Mouse (Mus musculus) urinary bladder, postnatal 14 days (tissue): ENCODE data around the gene Card14.
"Not testable (repeated sequence)": the region's sequence is repeated elsewhere in the genome, so short reads cannot be mapped to it uniquely, and the experiment has no call there.

ENCODE experiments used
- DNase-seq: peaks from one replicate; pipeline ENCODE4 v3.0.0; 2021; ENCODE audit warnings: low spot score

Card14 gene

DNA sequence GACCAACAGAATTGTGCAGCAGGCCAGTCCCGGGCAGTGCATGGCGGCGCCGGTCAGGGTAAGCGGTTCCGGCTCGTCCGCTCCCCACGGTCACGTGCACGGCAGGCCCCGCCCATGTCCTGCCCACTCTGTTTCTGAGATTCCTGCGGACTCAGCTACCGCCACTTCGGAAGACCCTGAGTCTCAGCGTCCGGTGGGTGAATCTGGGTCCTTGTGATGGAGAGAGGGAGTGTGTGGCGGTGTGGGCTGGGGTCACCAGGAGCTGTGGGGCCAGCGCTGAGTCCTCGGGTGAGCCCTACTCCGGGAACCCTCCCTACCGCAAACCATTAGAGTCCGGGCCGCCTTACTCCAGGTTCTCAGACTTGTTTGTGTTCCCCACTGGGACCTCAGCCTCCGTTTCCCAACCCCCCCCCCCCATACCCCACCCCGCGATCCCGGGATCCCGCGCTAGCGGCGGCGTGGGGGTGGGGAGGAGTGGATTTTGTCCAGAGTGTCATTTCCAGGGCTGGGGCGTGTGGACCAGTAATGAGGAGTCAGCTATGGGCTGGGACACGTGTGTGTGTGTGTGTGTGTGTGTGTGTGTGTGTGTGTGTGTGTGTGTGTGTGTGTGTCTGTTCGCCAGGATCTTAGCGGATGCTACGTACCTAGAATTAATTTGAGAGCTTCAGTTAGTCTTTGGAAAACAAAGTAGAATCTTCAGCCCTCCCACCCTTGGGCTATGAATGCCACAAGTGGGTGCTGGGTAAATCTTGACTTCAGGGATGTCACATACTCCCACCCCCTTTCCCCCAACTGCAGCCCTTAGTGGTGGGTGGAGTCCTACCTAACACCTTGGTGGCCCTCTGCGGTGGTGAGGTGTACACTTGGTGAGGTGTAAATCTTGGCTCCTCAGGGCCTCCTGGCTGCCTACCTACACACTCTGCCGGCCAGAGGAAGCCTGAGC lies 48.1 kb downstream of the Card14 start, which contains the start of the genes Sgsh and Slc26a11:
Gene Sgsh (minus strand): TSS at position 94 of the 943 bp plus-strand sequence.
Gene Slc26a11 (plus strand): TSS at position 115 of the 943 bp plus-strand sequence.
- DNase-seq, result peak; percentile 91

DNA sequence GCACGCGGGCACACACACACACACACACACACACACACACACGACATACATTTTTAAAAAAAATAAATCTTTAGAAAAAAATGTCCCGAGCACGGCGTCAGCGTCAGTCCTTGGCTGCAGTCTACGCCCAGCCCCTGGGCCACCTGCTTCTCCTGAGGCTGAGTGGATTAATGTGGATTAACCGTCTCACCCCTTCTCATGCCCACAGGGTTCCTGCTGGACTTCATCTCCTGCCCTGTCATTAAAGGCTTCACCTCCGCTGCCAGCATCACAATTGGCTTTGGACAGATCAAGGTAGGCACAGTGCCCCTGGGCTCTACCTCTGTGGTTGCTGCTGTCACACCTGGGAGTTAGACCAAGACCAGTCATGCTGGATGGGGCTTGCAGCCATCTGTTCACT lies 51.5 kb downstream of the Card14 start:
- DNase-seq, result no peak

DNA sequence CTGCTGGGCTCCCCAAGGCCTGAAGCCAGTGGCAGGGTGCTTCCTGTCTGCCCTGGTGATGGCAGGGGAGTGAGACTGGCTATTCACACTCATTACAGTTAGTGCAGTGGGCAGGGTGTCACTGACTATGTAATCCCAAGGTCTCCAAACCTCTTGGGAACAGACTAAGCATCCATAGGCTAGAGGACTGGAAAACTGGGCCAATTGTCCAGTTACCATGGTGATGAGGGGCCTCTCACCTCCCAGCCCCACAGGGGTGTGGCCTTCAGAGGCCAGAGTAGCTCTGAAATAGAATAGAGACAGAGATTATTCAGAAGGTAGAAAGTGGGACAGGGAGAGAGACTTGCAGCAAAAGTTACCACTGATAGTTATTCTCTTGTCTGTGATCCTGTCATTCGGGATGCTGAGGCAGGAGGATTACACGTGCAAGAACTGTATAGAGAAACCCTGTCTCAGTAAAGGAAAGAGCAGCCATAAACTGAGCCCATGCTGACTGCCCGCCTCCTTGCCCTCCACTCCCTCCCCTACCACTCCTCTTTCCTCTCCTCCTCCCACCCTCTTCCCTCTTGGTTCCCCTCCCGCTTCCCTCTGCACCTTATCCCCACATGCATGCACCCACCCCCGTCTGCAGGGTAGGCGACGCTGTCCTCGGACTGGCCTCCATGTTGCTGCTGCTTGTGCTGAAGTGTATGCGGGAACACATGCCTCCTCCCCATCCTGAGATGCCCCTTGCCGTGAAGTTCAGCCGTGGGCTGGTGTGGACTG lies 55.4 kb downstream of the Card14 start:
- DNase-seq, result no peak

- peak; percentile 66 for DNase-seq
Observed at GRCm38 (mm10) chr11:119363534-119364145, 56.1 kb downstream of the Card14 start.

GRCm38 (mm10) chr11:119375425-119375824 lies 67.9 kb downstream of the Card14 start:
- no peak for DNase-seq

DNA sequence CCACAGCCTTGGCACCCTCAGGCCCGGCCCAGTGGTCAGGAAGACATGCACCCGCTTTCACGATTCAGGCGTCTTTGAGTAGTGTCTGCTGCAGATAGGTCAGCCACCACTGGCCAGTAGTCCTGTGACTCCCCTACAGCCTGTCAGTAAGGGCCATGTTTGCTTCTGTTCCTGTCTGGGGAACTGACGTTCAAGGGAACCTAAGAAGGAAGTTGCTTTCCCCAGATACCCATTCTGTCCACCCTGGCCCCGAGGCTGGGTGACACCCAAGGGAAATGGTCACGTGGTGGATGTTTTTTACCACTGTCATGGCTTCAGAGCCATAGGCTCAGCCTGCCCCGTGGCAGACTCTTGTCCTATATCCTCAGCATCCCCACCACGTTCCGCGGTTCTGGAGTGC lies 69.8 kb downstream of the Card14 start:
- no peak for DNase-seq

GRCm38 (mm10) chr11:119378551-119378950 lies 71.0 kb downstream of the Card14 start:
- no peak for DNase-seq

- no peak for DNase-seq
Observed at GRCm38 (mm10) chr11:119381631-119382337, 74.2 kb downstream of the Card14 start.

DNA sequence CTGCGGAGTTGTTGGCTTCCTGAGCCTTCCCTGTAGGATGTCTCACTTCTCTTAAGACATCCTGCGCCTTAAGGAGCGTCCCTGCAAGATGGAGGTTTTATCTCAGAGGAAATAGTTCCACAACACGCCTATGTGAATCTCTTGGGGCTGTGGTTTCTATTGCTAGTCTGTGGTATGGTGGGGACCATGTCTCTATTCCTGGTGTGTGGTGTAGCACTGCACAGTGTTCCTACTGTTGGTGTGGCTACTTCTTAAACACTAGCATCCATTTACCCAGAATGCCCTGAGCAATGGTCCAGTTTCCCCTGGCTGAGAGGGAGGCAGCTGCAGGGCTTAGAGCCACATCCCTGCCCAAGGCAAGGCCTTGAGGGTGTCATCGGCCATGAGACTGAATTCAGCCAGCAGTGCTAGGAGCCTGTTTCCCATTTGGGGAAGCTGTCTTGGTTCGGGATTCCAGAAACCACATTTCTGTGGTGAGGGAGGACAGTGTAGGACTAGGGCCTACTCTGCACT lies 74.8 kb downstream of the Card14 start:
- DNase-seq, result no peak

- DNase-seq, result no peak
Observed at GRCm38 (mm10) chr11:119384904-119385303, 77.3 kb downstream of the Card14 start.

DNA sequence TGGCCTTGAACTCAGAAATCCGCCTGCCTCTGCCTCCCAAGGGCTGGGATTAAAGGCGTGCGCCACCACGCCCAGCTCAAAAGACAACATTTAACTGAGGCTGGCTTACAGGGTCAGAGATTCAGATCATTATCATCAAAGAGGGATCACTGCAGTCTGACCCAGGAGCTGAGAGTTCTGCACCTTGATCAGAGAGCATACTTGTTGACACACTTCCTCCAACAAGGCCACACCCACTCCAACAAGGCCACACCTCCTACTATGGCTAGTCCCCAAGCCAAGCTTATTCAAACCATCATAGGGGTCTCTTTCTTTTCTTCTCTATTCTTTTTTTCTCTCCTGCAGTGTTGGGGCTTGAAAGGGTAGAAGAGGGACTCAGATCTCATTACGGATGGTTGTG lies 78.7 kb downstream of the Card14 start:
- DNase-seq, result no peak

DNA sequence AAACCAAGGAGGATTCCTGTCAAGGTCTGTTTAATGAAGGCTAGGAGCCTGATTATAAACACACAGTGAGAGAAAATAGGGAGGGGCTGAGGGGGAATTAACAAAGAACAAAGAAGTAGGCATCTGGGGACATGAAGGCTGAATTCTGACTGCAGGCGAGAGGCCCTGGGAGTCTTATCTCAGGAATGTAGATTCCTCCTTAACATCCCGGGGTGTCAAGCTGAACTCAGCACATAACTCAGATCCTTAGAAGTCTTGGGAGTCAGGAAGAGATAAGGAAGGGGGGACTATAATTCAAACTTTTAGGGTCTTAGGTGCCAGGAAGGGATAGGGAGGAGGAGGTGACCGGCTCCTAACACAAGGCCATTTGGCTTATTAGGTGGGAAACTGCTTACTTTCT lies 79.7 kb downstream of the Card14 start:
- not testable (repeated sequence) for DNase-seq

- peak; percentile 84 for DNase-seq
Observed at GRCm38 (mm10) chr11:119389851-119390270, 82.3 kb downstream of the Card14 start.

DNA sequence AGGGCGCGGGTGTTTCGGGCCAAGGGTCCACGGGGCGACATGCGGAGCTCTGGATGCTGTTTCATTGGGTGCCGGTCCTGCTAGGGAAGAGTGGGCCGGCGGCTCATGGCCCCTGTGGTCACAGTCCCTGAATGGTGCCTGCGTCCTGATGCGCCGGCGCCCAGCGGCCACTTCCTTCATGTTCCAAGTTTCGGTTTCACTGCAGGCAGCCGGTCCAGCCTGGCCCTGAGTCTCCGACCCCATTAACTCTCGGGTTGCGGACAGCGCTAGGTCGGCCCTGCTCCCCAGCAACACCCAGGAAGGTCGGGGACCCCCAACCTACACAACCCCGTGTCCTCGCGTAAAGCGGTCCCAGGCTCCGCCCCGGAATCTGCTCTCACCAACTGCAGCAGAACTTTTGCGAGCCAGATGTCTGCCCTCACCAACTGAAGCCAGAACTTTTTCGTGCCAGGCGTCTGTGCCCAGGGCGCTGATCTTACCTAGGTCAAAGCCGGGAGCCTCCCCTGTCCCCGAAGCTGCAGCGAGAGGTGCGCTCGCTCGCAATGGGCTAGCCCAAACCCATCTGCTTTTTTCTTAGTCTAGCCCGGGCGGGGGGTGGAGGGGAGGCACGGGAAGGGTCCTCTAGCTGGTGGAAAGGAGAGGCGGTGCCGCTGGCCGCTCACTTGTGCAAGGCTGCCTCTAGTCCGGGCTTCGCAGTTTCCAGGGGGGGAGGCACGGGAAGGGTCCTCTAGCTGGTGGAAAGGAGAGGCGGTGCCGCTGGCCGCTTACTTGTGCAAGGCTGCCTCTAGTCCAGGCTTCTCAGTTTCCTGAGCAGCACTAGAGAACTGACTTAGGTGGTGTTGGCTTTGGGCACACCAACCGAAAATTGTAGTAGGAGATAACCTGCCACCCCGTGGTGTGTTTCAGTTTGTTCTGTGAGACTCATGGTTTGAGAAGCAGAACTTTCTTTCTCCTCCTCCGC lies 83.0 kb downstream of the Card14 start:
- DNase-seq, result peak; percentile 68

GRCm38 (mm10) chr11:119391386-119392000 lies 83.9 kb downstream of the Card14 start:
- DNase-seq, result no peak

GRCm38 (mm10) chr11:119392001-119392614 lies 84.5 kb downstream of the Card14 start:
- DNase-seq, result peak; percentile 84

- DNase-seq, result peak; percentile 62
Observed at GRCm38 (mm10) chr11:119392800-119393482, 85.4 kb downstream of the Card14 start, which contains the start of gene Rnf213. Rnf213 (plus strand) TSS chr11:119393100.

DNA sequence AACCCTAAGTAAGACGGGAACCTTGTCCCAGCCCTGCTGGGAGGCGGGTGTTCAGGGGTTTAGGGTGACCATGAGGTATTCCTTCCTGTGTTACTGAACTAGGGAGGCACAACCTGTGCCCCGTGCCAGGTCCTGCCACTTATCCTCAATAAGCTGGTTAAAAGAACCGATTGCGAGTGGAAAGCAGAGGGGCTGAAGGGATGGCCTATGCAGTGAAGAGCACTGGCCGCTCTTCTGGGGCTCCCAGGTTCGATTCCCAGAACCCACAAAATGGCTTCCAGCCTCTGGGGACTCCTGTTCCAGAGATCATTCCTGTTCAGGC lies 85.9 kb downstream of the Card14 start:
- DNase-seq, result no peak

DNA sequence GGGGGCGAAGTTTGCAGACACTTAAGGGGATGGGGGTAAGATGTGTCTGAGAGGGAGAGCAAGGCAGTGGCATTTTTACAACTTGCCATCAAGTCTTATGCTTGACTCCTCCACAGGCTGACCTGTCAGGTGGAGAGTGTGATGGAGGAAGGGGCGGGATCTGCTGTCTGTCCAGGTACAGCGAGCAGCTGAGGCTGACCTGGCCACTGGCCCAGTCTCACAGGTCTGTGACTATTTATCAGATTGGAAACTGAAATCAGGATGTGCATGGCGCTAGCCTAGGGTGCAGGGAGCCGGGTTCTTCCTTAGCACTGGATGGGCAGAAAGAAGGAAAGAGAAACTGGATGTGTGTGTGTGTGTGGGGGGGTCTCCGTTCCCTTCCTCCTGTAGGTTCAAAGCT lies 86.6 kb downstream of the Card14 start:
- DNase-seq, result peak; percentile 58
